Mouse (Mus musculus) intestine, postnatal 0 days (tissue): ENCODE measurements around the gene Pip4k2c. TPM values are rescaled to one million over a fixed set of nuclear protein-coding genes. Genes with fewer than 3 reads are reported as not detected.

Experiments
- ATAC-seq: fragments of 200-750 bp; cut with Nextera tagmentation; 2 replicates; pipeline ENCODE4 v1.8.0; 2017; ENCODE audit warnings: mild to moderate bottlenecking, moderate TSS enrichment, moderate library complexity
- H3K27ac ChIP-seq: fragments of 300-500 bp; sonication (generic); 2 replicates; pipeline ENCODE4 v1.5.1; 2014; ENCODE audit warnings: mild to moderate bottlenecking, low read depth, low read length, moderate library complexity
- H3K27me3 ChIP-seq: fragments of 300-500 bp; sonication (generic); replicated peaks from 2 replicates; pipeline ENCODE4 v1.6.1; 2014; ENCODE audit warnings: low read length, mixed read lengths; ENCODE audit not compliant: control insufficient read depth, insufficient read depth
- H3K36me3 ChIP-seq: fragments of 300-500 bp; sonication (generic); 2 replicates; pipeline ENCODE4 v1.6.1; 2014; ENCODE audit warnings: mild to moderate bottlenecking, moderate library complexity; ENCODE audit not compliant: control insufficient read depth, insufficient read depth
- H3K4me1 ChIP-seq: fragments of 300-500 bp; sonication (generic); replicated peaks from 2 replicates; pipeline ENCODE4 v1.6.1; 2014; ENCODE audit warnings: antibody characterized with exemption, low read length, mixed read lengths; ENCODE audit not compliant: control insufficient read depth, insufficient read depth
- H3K4me2 ChIP-seq: fragments of 300-500 bp; sonication (generic); replicated peaks from 2 replicates; pipeline ENCODE4 v1.6.1; 2014; ENCODE audit warnings: low read depth, mild to moderate bottlenecking, moderate library complexity
- H3K4me3 ChIP-seq: fragments of 300-500 bp; sonication (generic); 2 replicates; pipeline ENCODE4 v1.5.1; 2014; ENCODE audit warnings: low read depth, low read length
- H3K9ac ChIP-seq: fragments of 300-500 bp; sonication (generic); 2 replicates; pipeline ENCODE4 v1.6.1; 2014; ENCODE audit warnings: mild to moderate bottlenecking, low read depth, low read length
- H3K9me3 ChIP-seq: fragments of 300-500 bp; sonication (generic); 2 replicates; pipeline ENCODE4 v1.6.1; 2016; ENCODE audit warnings: mixed run types; ENCODE audit not compliant: control insufficient read depth
- CTCF ChIP-seq: sonication (generic); IDR thresholded peaks from 2 replicates; pipeline ENCODE4 v1.5.1; 2016; ENCODE audit warnings: low read depth, mild to moderate bottlenecking, control low read depth, antibody characterized with exemption, moderate library complexity
- WGBS: fragments of 180-500 bp; shearing (Covaris S2); extraction: QIAGEN DNeasy Blood & Tissue Kit; methylation state at CpG from one replicate; pipeline ENCODE4 v1.1.7; 2014; 5-methylcytosine and 5-hydroxymethylcytosine counted together
- polyA plus RNA-seq: library from polyadenylated mRNA; unstranded; fragments of >200 nt; fragmentation: Nextera tagmentation; extraction: Ambion mirVana; gene quantifications from 2 replicates; pipeline ENCODE4 v1.2.1, GENCODE M21; 2015

The Pip4k2c gene
- polyA plus RNA-seq, 1 experiment from 2014 or later, result 43.0 TPM

- peak overlapping the region; percentile 2; the same call in 1 of the 2 replicates for H3K9ac ChIP-seq
- H3K4me1 ChIP-seq, result peaks cover 3% of the 10 kb centered on the region; the same call in 1 of the 2 replicates
- H3K27me3 ChIP-seq, result peaks cover 22% of the 10 kb centered on the region
- H3K9me3 ChIP-seq, result no peaks in the 10 kb centered on the region
- no peak for ATAC-seq
- peak overlapping the region; percentile 57 for H3K4me3 ChIP-seq
- H3K36me3 ChIP-seq, result peaks cover 9% of the 10 kb centered on the region; the same call in 1 of the 2 replicates
- peak overlapping the region; percentile 98 for H3K4me2 ChIP-seq
- H3K27ac ChIP-seq, result peak overlapping the region; percentile 35; the same call in 1 of the 2 replicates
- WGBS, result 16% methylated on average over 15 of the region's 15 CpGs
- no peak for TF ChIP-seq CTCF
These were observed 44.4 kb downstream of the Pip4k2c start for GRCm38 (mm10) chr10:127166771-127167613.

DNA sequence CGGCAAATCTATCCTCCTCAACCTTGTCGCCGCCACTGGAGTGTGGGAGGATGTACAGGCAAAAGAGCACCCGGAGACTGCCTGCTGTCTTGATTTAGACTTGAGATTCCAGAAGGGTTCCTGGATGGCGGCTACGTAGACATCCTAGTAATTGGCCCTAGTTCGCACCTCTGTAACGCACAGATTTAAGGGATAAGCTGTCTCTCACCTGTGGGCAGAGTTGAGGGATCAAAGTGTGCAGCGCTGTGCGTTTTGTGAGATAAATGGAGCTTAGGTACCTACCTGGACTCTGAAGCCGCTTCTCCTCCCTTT, 45.0 kb downstream of the Pip4k2c start:
- H3K9me3 ChIP-seq, result no peaks in the 10 kb centered on the region
- H3K4me3 ChIP-seq, result peak overlapping the region; percentile 57
- H3K9ac ChIP-seq, result peak overlapping the region; percentile 60
- 4% methylated on average over 11 of the region's 11 CpGs for WGBS
- H3K27me3 ChIP-seq, result peaks cover 22% of the 10 kb centered on the region
- H3K27ac ChIP-seq, result peak overlapping the region; percentile 84; the same call in 1 of the 2 replicates
- peak overlapping the region; percentile 98 for H3K4me2 ChIP-seq
- peaks cover 3% of the 10 kb centered on the region; the same call in 1 of the 2 replicates for H3K4me1 ChIP-seq
- peak; percentile 22 for TF ChIP-seq CTCF
- ATAC-seq, result 0 out of 2 replicates have a peak, but pooled peaks have one; percentile 1
- H3K36me3 ChIP-seq, result peaks cover 3% of the 10 kb centered on the region; the same call in 1 of the 2 replicates

GRCm38 (mm10) chr10:127165654-127166403, 45.6 kb downstream of the Pip4k2c start:
- Histone ChIP-seq H3K4me2 (peak overlapping the region; percentile 98), H3K4me3 (peak overlapping the region; percentile 57), H3K4me1 (peaks cover 2% of the 10 kb centered on the region; the same call in 1 of the 2 replicates), H3K27me3 (peaks cover 22% of the 10 kb centered on the region), H3K27ac (peak overlapping the region; percentile 84), H3K9me3 (no peaks in the 10 kb centered on the region), H3K36me3 (peaks cover 3% of the 10 kb centered on the region; the same call in 1 of the 2 replicates), H3K9ac (peak overlapping the region; percentile 60)
- TF ChIP-seq CTCF, result no peak
- WGBS, result under 1% methylated on average over 48 of the region's 56 CpGs
- ATAC-seq, result peak; percentile 60

GRCm38 (mm10) chr10:127165354-127165653, 46.1 kb downstream of the Pip4k2c start:
- ATAC-seq, result peak; percentile 37
- Histone ChIP-seq H3K27me3 (peaks cover 22% of the 10 kb centered on the region), H3K9me3 (no peaks in the 10 kb centered on the region), H3K9ac (peak overlapping the region; percentile 60), H3K4me3 (peak overlapping the region; percentile 57), H3K4me2 (peak overlapping the region; percentile 98), H3K27ac (peak overlapping the region; percentile 84), H3K36me3 (peaks cover 3% of the 10 kb centered on the region; the same call in 1 of the 2 replicates), H3K4me1 (no peaks in the 10 kb centered on the region; the same call in 1 of the 2 replicates)
- no peak for TF ChIP-seq CTCF
- 1% methylated on average over 36 of the region's 42 CpGs for WGBS

DNA sequence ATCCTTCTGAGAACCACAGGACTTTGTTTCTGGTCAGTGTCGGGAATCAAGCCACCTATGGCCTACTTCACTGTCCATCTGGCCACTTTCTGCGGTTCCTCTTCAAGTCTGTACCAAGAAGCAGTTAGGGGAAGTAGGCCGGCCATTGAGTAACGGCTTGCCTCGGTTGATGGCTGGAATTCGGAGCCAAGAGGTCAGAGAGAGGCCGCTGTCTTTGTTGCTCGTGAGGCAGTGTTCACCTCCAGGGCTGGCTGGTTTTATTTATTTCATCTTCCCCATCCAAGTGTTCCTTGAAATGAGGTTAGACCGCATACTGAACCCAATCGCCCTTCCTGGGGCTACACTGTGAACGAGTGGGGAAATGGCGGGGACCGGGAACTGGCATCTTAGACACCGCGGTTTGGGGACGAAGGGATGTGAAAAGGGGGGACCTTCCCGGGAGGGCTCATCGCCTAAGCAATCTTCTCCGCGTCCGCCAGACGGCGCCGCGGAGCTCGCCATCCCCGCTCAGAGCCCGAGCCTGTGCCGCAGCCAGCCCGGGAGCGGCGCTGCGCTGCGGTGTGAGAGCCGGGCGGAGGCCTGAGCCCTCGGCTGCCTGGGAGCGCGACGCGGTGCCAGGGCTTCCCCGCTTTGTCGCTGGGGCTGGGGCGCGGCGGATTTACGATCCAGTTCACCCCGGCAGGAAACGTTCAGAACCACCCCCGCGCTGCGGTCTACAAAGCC, 46.6 kb downstream of the Pip4k2c start, which contains the start of gene B4galnt1:
Gene B4galnt1, plus strand, starts transcription at position 595 of the 723 bp plus-strand sequence.
- H3K4me2 ChIP-seq, result peak within 1 kb of the TSS; percentile 98
- H3K9ac ChIP-seq, result peak within 1 kb of the TSS; percentile 60
- H3K27ac ChIP-seq, result peak within 1 kb of the TSS; percentile 84
- H3K36me3 ChIP-seq, result peaks cover 3% of the 10 kb centered on the region; the same call in 1 of the 2 replicates
- TF ChIP-seq CTCF, result peak; percentile 98
- 3% methylated on average over 52 of the region's 52 CpGs for WGBS
- no peaks in the 10 kb centered on the region for H3K9me3 ChIP-seq
- H3K4me3 ChIP-seq, result peak within 1 kb of the TSS; percentile 57
- ATAC-seq, result peak; percentile 78
- peaks cover 18% of the 10 kb centered on the region for H3K27me3 ChIP-seq
- H3K4me1 ChIP-seq, result no peaks in the 10 kb centered on the region; the same call in 1 of the 2 replicates
